Mouse (Mus musculus) gastrocnemius, postnatal 25 days (tissue): ENCODE measurements at regions not wholly inside any gene's neighbourhood (a gene's known extent, or its start where the extent isn't known, plus 50 kb on each side); places are given as distances from the start of the nearest gene placed in this dataset.

Experiments
- DNase-seq: peaks from one replicate; pipeline ENCODE4 v3.0.0; 2022

DNA sequence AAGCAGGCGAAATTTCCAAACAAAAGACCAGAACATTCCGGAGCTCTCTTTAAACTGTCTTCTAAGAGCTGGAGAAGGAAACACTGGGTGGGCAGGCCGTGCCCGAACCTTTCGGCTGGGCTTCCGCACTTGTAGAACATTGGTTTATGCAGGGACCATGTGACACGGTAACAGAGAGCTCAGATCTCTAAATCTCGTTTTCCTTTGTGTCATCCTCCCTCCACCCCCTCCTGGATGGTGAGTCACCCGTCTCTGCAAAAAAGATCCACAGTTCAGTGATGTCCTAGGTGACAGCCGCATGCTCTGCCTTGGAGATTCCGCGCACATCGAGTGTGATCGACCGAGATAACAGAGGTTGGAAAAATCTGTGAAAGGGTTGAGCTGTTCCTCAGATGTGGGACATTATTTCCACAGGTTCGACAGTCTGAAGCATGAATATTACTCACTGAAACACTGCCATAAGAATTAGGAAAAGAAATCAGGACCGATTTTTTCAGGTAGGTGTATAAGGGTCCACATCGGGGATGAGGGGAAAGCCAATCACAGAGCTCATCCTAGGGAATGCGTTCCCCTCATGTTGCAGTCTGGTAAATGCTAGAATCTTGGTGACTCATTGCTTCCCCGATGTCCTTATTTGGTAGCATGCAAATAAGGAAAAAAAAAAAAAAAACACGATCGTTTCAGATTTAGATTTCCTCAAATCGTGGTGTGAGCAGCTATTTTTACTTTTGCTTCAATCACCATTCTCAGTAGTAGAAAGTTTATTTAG, 70.0 kb upstream of the Foxo1 start:
- peak; percentile 45 for DNase-seq

DNA sequence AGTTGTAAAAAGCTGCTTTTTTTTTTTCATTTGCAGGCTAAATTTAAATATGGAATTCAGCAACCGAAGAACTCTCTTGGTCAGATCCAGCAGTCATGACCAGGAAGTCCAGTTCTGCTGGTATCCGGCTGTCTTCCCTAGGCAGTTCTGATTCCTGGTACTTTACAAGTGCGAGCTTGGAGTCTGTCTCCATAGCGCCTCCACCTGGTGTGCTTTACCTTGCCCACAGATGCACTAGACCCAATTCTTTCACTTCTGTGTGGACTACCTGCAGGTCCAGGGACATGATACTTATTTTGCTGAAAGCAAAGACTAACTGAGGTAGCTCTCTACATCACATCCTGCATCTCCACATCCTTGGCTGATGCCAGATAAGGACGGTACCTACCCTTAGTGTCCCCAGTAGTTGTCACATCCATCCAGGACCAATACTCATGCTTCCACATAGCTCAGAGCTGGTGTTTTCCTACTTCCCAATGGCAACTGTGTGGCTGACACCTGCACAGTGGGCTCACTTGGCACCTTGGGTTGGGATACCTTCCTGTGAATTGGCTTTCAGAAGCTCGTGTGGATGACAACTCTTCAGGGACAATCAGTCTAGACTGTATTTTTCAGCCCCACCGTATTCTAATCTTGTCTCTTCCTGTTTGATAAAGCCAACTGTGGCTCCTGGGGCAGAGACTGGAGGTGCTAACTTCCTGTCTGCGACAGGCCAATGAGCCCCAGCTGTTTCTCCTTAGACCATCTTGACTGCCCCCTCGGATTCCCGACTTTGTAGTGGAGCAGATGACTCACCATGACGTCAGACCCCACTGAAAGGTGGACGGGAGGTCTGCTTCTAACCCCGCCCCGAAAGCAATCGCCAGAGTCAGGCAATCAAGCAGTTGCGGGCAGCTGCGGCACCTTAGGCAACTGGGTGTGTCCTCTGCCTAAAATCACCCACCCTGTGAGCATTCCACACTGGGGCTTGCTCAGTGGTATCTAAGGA, 69.1 kb upstream of the Foxo1 start:
- no peak for DNase-seq

DNA sequence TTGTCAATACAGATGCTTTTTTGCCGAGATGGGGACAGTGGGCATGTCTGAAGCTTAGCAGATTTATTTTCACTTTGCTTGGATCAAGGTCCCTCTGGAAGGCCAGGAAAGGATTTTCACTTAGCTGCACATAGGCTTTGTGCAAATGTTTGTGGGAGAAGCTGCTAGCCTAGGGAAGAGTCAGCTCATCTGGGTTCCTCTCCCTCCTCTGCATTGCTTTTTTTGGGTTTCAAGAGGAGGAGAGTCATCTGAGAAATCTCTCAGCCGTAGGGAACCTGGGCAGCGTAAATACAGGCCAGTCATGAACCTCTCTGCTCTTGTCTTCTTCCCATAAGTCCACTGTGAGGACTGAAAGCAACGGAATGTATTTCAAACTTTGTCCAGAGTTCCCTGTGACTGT, 68.0 kb upstream of the Foxo1 start:
- no peak for DNase-seq

DNA sequence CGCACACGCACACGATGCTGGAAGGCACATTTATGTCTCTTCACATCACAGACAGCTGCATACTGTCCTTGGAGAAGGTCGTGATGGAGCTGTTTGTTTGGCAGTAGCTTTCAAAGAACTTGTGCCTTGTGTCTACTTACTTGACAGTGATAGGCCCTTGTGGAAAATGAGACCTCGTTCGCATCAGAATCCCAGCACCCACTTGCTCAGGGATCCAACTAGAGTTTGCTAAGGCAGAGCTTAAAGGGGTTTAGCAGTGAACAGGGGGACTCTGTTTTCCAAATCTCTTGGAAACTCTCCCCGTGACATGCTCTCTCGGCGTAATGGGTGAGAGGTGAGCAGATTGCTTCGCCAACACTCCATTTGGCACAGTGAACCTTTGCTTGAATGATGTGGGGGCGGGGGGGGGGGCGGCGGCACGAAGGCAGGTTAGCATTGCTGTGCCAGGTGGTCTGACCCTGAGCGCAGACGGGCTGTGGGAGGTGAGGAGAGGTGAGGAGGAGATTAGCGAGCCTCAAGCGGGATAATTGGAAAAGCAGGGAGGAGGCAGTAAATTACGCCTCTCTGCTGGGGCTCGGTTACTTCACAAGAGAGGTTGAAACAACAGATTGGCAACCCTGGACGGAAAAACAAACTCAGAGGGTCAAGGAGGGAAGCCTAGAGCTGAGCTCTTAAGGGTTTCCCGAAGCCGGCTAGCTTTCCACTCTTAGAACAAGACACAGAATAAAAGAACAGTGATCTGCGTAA, 57.4 kb upstream of the Foxo1 start:
- no peak for DNase-seq

DNA sequence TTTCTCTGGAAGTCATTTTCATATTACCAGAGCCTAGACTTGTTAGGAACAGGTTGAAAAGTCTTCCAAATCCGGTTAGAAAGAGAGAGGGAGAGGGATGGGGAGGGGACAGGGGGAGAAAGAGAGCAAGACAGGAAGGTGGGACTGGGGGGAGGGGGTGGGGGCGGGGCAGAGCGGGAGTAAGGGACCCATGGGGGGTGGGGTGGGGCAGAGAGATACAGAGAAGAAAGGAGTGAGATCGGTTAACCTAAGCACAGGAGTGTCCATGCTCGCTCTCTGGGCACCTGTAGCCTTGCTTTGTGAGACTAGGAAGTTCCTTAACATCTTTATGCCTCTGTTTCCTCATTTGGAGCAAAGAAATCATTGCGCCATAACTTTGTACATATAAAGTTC, 56.8 kb upstream of the Foxo1 start:
- DNase-seq = no peak

DNA sequence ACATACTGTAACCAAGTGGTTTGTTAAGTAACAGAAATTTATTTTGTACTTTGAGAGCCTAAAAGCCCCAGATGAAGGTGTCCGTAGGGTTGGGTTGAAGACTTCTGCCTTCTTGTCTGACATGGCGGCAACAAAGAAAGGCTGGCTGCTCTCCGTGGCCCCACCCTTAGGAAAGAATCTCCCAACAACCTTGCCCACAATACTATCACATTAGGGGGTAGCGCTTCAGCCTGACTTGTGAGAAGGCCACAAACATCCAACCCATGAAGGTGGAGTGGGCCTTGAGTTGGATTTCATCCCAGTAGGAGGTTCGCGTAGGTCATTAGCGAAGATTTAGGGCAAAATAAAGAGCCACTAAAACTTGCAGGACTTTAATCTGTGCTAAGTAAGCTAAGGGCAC, 54.0 kb upstream of the Foxo1 start:
- no peak for DNase-seq

DNA sequence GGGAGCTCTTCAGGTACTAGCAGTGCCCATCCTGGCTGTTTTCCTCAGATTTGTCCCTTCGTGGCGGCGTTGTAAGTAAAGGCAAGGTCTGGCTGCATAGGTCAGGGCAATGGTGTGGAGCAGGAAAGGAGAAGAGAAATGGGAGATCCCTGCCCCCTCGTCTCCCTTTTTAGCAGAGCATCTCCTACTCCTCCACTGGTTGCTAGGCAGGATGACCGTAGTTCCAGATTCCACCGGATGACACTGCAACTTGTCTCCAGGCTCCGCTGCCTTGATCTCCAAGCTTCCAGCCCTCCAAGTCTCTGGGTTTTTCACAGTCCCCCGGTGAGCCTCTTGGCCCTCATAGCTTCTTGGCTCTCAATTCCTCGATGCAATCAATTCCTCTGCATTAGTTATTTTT, 53.1 kb upstream of the Foxo1 start:
- DNase-seq = no peak
